Mouse (Mus musculus): ENCODE data around the gene 1600014C23Rik.
A peak's percentile ranks its signal among the peaks of the same experiment; 100 is the strongest.

1600014C23Rik gene

DNA sequence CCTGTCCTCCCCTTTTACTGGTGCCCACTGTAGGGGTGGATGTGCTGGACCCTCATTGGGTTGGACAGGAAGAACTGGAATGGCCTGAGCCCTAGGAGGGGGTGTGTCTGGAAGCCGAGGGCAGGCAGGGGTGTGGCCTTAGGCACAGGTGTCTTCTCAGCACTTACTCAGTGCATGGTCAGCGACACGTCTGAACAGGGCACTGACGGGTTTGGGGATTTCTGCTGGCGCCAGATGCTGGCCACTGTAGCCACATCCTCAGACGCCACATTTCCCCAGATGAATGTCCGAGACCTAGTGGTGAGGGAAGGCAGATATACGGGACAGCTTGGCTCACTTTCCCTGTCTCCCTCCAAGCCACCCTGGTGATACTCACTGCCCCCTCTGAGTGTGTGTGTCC, 18.4 kb upstream of the 1600014C23Rik start:
- DNase-seq (ENCODE audit: low read depth, low spot score): no peak

DNA sequence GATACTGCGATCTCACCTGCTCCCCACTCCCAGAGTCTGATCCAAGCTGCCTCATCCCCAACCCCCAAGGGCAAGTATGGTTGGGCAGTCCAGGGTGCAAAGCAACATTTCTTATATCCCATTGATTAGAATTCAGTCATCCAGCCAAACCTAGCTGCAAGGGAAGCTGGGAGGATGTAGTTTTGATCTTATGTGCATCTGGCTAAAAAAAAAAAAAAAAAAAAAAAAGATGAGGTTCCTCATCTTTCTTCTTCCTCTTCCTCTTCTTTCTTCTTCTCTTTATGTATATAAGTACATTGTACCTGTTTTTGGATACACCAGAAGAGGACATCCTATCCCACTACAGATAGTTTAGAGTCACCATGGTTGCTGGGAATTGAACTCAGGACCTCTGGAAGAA, 17.7 kb upstream of the 1600014C23Rik start:
- DNase-seq (ENCODE audit: low read depth, low spot score): no peak

DNA sequence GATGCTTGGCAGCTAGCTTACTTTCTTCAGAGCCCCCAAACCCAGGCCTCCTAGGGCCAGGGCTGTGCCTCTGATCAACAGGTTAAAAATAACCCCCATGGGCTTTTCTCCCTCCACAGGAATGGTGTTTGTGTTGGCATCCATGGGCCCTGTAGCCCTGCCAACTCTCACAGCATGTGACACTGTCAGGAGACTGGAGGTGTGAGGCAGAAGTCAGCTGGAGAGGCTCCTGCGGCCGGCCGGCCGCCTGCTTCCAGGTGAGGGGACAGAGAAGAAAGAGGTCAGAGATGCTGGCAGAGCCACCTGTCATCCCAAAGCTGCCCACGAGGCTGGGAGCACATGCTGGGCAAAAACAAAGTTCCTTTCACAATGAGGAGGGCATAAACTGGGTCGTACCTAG, 15.5 kb upstream of the 1600014C23Rik start:
- no peak for DNase-seq (ENCODE audit: low read depth, low spot score)

DNA sequence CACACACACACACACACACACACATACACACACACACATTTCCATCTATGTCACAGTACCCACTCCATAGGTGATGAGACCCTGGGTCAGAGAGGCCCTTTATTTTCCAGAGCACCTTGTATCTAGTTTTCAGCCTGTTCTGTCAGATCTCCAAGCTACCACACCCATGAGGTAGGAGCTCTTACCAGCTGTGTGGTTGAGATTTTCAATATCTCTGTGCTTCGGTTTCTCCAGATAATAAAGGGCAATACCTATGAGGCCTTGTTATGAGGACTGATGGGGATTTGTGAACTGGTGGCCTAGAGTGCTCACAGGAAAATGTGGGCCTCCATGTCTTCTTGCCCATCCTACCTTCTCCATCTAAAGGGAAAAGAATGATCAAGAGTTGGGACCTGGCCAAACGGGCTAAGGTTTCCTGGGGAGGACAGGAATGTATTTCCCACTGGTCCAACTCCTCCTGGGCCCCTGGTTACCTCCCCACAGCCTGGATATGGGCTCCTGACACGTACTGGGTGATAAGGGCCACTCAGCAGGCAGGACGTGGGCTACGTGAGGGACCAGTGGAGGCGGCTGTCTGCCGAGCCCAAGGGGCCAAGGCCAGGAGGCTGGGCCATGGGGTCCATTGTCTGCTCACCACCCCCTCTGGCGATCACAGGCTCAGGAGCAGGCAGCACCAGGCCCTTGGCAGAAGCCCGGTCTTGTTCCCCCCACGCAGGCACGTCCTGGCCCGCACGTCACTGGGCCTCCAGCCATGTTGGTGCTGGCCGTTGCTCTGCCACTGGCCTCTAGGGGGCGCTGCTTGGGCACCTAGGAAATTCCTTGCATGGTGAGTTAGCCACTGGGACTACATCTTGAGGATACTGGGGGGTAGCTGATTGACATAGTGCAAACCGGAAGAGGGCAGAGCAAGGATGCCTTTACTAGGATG, 14.5 kb upstream of the 1600014C23Rik start:
- DNase-seq (ENCODE audit: low read depth, low spot score): peak; percentile 87

DNA sequence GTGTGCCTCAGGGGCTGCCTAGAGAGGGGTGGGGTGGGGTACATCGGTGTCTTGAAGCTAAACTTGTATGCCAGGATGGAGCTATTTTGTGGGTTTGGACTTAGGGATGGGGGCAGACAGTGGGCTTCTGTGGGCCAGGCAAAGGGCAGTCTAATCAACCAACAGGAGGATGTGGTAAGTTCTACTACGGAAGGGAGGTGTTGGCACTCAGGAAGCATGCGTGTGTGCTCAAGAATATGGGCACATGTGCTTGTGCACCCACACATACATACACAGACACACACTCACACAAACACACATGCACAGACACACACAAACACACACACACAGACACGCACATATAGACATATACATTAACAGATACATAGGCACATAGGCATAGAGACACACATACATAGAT, 13.6 kb upstream of the 1600014C23Rik start:
- no peak for DNase-seq (ENCODE audit: low read depth, low spot score)

DNA sequence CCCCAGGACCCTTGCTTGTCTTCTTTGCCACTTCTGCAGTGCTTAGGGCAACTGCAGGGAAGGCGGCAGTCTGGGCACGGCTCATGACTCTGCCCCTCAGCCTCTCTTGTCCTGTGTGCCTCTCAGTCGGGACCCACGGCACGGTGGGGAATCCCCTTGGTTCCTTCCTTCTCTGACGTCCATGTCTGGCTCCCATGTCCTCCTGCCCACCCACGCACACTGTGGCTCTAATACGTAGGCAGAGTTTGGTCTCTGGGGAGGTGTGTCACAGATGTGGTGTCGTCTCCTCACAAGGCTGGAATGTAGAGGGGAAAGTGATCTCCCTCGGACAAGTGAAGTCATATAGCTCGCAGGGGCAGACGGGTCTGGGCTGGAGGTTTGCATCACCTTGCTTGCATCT, 13.1 kb upstream of the 1600014C23Rik start:
- no peak for DNase-seq (ENCODE audit: low read depth, low spot score)

DNA sequence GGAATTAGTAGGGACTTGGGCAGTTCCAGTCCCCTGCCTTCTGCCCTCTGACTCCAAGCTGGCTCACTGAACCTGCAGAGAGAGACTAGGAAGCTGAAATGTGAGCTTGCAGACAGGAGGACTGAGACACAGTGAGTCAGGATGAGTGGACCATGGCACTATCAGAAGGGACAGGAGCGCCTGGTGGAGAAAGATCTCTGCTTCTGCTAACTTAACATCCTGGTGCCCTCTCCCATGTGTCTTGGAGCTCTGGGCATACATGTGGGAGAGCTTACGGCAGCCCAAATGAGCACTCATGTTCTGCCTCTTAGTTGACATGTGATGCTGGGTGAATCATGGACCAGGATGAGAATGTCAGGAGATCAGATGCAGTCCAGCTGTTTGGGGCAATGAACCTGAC, 12.0 kb upstream of the 1600014C23Rik start:
- no peak for DNase-seq (ENCODE audit: low read depth, low spot score)

DNA sequence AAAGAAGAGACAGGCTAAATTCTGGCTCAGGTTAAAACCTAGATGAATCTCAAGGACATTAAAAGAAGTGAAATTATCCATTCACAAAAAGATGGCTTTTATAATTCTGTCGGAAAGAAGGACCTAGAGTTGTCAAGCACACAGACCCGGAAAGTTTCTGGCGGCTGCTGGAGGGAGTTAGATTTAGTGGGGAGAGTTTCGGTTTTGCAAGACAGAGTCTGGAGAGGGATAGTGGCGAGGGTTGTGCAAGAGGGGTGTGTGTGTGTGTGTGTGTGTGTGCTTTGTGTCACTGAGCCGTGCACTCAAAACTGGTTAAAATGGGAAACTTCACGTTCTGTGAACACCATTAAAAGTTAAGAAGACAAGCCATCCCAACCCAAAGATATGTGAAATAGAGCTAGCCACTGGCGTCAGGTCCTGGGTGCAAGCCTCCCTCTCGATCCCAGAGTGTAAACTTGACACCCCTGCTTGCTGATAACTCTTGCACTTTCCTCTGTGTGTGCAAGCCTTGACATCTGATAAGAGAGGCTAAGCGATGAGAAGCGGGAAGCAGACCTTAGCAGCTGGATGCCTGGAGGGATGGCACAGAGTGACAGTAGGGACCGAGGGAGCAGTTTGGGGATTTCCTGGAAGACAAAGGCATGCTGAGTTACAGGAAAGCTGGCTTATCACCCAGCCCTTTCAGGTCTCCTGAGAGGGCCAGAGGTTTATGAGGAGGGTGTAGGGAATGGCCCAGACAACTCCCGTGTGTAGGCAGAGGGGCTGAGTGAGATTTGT, 8.9 kb upstream of the 1600014C23Rik start:
- no peak for DNase-seq (ENCODE audit: low read depth, low spot score)

DNA sequence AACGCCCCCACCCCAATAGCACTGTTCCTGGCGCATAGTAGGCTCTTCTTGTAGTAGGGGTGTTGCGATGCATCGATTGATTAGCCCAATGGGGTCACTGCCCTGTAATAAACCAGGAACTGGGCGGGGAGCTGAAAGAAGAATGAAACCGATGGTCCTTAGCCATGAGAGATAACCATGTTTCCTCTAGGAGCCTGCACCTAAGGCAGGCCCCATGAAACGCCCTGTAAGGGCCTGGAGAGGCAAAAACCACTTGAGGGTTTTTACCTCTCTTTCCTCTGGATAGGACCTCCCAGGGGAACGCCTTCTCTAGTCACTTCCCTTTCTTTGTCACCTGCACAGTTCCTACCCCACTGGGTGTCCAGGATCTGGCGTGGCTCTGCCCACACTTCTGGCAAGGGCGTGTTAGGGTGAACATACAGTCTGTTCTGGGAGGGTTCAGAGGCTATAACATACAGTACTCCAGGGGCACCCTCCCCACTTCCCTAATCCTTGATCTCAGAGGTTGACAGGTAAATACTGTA, 3.5 kb upstream of the 1600014C23Rik start:
- peak; percentile 63 for DNase-seq (ENCODE audit: low read depth, low spot score)

DNA sequence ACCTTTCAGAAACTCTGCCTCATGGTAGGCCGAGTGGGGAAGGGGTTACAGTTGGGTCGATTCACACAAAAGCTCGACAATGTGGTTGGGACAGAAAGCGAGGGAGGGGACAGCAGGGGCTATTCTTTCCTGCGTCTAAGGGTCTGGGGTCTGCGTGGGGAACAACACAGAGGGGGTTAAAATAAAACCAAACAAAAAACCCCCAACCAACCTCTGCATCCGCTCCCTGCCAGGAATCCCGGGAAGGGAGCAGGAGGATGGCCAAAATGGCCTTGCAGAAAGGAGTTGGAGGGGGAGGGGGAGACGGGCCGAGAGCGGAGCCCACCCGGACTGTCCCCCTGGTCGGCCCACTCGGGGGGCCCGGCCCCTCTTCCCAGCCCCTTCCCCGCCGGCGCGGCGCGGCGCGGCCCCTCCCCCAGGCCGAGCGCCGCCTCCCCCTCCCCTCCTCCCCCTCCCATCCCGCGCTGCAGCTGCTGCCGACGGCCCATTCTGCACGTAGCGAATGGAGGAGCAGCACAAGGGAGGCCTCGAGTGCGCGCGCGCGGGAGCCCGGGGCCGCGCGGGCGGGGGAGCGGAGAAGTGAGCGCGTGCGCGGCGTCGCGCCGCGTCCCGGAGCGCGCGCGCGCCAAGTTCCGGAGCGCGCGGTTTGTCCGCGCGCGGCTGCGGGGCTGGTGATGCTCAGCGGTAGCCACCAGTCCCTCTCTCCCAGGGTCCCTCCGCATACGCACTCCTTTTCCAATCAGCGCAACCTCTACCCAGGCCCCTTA, 2.9 kb upstream of the 1600014C23Rik start:
- peak; percentile 95 for DNase-seq (ENCODE audit: low read depth, low spot score)

DNA sequence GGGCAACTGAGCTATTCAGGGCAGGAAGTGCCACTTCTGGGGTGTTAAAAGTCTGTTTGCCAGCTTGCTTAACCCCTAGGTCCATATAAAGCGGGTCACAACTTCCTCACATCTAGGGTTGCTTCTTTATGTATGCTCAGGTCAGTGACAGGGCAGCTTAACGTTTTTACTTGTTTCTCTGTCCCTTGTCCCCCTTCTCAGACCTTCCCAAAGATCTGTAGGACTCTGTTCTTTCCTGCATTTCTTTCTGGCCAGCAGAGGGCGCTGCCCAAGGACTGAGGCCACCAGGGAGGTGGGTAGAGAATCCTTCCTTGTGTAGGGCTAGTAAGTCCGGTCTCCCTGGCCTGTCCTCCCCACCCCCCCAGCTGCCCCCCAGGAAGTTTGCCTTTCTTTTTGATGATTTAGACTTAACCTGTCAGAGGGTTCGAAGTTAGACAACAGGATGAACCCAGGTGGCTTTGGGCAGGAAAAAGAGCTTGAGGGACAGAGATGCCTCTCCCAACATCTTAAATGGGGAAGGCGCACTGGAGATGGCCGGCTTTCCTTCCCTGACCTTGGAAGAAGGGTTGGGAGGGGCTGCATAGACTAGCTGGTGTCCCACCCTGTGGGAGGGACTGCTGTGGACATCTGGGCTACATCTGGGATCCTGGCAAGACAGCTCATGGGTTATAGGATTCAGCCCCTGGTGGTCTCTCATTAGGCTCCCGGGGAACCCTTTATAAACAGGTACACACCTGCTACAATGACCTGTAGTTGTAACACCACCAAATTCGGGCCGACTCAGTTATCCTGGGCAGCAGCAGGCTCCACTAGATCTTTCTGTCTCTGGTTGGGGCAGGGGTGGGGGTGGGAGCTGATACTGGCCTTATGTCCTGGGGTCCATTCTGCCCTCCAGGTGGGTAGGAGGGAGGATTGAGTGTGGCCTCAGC, 2.0 kb upstream of the 1600014C23Rik start:
- peak; percentile 90 for DNase-seq (ENCODE audit: low read depth, low spot score)

DNA sequence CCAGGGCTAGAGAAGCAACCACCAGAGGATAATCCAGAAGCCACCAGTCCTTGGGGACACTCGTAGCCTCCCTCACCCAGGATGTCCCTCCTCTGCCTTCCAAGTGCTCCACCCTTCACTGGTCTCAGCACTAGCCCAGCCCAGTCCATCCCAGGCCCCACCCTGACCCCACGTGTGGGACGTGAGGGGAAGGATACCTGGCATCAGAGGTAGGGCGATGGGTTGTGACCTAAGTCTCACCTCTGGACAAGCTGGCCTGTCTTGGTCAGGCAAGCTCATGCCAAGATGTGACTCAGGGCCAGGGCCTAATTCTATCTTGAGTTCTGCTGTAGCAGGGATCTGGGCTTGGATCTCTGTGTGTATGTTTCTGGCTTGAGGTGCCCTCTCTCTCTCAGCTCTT, 1.2 kb upstream of the 1600014C23Rik start:
- DNase-seq (ENCODE audit: low read depth, low spot score): no peak

DNA sequence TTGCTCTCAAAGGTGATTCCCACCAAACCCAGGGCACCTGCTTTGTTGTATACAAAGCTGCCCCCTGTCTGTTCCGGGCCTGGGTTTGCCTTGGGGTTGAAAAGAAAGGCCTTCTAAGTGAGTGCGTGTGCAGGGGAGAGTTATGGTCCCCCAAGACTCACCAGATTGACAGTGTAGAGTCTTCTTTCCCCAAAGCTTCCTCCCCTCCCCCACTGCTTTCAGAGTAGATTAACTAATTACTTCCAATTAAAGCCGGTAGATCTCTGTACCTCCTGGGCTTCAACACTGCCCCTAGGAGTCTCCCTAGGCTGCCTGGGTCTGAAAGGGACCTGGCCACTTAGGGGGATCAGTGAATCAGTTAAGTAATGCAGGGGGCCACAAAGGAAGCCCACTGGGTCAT, 689 bp upstream of the 1600014C23Rik start:
- DNase-seq (ENCODE audit: low read depth, low spot score): no peak

DNA sequence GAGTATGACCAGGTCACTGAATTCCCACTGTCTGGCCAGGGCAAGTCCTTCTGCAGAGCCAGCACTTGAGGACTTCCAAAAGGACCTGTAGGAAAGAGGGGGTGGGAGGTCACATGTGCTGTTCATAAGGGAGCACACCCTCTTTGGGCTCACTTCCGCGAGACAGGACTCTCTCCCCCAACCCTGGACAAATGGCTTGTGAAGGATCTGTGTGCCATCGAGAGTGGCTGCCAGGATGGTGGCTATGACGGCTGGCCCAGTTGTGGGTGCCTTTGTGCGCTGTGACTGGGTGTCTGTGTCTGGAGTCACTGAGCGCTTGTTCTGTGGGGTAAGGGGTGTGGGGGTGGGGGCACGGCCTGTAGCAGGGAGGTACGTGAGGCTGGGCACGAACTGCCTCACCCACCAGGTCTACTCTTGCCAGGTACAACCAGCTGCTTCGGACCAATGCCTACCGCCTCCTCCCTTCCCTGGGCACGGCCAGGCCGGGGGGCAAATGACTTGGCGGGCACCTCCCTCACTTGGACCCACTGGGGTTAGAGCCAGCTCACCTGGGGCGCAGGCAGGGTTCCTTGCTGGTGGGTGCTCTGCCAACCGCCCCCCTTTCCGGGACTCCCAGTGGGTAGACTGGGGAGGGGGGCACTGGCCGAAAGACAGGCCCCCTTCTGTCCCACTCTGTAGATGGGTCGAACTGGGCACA, 458 bp downstream of the 1600014C23Rik start:
- no peak for DNase-seq (ENCODE audit: low read depth, low spot score)

DNA sequence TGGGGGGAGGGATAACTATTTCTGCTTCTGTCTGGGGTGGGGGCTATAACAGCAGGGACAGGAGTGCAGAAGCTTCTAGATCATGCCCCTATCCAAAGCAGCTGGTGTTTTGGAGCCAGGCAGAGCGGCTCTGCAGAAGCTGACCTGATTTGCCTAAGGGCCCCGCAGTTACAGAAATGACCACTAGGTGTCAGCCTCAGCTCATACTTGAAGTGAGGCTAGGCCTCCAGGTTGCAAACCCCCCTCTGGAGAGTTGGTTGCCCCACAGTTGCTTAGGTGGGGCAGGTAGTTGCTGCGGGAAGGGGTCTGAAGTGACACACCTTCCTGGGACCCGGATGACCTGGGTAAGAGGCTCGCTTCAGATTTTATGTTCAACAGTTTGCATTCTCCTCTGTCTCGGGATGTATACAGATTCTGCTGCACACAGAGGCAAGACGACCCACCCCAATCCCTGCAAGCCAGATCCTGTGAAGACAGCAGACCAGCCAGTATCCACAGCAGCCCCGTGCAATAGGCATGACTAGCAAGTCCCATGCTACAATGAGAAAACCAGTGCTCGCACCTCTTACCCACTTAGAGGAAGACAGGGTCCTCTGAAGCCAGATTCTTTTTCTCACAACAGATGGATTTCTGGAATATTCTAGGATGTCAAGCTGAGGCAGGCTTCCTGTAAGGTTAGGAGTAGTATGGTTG, 2.3 kb downstream of the 1600014C23Rik start:
- peak; percentile 89 for DNase-seq (ENCODE audit: low read depth, low spot score)

DNA sequence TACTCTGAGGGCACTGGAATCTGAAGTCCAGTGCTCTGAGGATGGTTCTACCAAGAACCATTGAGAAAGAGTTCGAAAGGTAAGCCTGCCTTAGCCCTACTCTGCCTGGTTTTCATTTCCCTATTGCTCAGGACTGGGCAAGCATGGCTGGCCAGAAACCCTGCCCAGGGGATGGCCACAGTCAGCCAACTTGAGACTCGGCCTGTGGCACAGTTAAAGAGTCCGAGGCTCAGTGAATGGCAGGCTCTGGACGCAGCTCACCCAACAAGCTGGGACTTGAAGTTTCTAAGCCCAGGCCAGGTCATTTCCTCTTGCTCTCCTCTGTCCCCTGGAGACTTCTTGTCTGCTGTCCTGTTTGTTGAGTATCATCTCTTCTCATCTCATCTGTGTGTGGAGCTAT, 2.9 kb downstream of the 1600014C23Rik start:
- no peak for DNase-seq (ENCODE audit: low read depth, low spot score)

DNA sequence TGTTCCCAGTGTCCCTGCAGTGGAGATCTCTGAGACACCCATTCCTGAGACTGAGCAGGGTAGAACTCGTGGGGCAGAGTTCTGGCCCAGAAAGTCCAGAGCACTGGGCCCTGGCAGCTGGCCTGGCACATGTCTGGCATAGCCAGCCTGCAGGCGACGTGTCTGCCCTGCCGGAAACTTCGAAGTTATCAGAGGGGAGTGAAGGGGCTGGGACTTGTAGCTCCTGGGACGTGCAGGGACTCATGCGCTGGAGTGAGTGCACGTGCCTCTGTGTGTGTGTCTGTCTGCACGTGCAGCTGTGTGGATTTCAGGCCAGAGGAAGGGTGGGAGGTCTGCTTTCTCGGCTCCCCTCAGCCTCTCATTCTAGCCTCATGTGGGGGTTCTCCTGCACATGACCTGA, 4.3 kb downstream of the 1600014C23Rik start:
- no peak for DNase-seq (ENCODE audit: low read depth, low spot score)

DNA sequence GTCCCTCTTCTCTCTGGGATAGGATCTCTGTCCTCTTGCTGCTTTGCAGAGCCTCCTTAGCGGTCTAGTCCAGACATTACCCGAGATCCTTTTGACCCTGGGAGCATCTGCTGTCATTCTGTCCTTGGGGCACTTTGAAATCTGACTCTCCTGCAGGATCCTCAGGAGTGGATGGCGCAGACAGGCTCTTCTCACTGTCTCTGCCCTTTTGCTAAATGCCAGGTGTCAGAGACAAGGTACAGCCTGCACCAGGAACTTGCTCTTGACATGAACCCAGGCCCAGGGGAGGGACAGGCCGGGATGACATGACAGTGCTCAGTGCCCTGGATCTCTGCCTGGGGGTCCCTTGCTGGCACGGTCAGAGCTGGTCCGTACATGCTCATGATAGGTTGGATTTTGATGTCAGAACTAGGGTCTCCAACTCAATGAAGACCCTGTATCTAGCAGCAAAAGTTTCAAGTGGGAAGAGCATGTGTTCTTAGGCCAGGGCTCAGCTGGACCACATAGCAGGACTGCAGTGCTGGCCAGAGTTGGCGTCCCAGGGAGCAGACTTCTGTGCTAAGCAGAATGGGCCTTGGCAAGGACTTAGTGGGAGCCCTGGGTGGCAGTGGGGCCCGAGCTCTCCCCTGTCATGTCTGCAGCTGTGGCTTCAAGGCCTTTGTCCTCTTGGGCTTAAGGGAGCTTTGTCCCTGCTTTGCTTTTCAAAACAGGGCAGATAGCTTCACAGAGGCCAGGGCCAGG, 5.5 kb downstream of the 1600014C23Rik start:
- DNase-seq (ENCODE audit: low read depth, low spot score): no peak

DNA sequence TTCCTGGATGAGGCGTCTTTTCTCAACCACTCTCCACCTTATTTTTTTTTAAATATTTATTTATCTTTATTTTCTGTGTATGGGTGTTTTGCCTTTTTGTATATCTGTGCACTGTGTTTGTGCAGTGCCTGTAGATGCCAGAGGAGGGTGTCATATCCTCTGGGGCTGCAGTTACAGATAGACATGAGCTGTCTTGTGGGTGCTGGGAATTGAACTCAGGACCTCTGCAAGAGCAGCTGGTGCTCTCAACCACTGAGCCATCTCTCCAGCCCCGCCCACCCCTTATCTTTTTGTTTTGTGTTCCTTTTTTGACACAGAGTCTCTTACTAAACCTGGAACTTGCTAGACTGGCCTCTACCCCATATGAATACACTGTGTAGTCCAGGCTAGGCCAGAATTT, 6.2 kb downstream of the 1600014C23Rik start:
- no peak for DNase-seq (ENCODE audit: low read depth, low spot score)
